13 mouse cellular contexts compared by ENCODE assay signal in genomic region chr5:73156226-73156926, GRCm38 (mm10).
DNase-seq lines count a peak whose midpoint lies in the region; ATAC-seq and TF ChIP-seq lines count a peak whose summit lies in the region.
"Had no signal": no experiment of that assay in that cellular context is flagged by ENCODE, and none has a peak within 500 bp of the region (broad histone marks: within the 10 kb centered on the region; RNA-seq: fewer than 3 reads in every experiment).

No protein-coding gene starts in this region.

- peak; percentile 21 to 29 for DNase-seq in heart, postnatal 10 days
- DNase-seq in heart, adult 9 months (ENCODE audit: low spot score in 2 of 2): no peak
- peak; percentile 46 for DNase-seq in ES-CJ7 (ENCODE audit: low read depth, low spot score)
- peak; percentile 59 for DNase-seq in embryonic facial prominence, embryonic 14.5 days (ENCODE audit: low spot score)
- peak; percentile 28 for DNase-seq in lung, postnatal 0 days (ENCODE audit: low spot score)
- DNase-seq in gastrocnemius, adult 2 months: no peak
- no peak for DNase-seq in layer of hippocampus, postnatal 25 days (ENCODE audit: extremely low spot score in 1 of 2, low spot score in 1 of 2)
- DNase-seq in hindbrain, embryonic 14.5 days (ENCODE audit: low spot score): no peak
- DNase-seq: cerebellum, adult 11-12 months; gastrocnemius, postnatal 14 days; left cerebral cortex, postnatal 4 days had no signal

- H3K36me3 ChIP-seq in embryonic facial prominence, embryonic 14.5 days (ENCODE audit: control insufficient read depth, insufficient read depth, low read length): no peaks in the 10 kb centered on the region
- H3K36me3 ChIP-seq in lung, postnatal 0 days (ENCODE audit: insufficient read depth, low read length): no peaks in the 10 kb centered on the region
- H3K36me3 ChIP-seq in hindbrain, embryonic 14.5 days (replicated peaks; ENCODE audit: control insufficient read depth, insufficient read depth): no peaks in the 10 kb centered on the region
- H3K36me3 ChIP-seq: hindbrain, embryonic 15.5 days had no signal

- no peak for TF ChIP-seq CTCF in lung, postnatal 0 days (IDR thresholded peaks at IDR 0.05)
- no peak for TF ChIP-seq CTCF in gastrocnemius, adult 2 months (IDR thresholded peaks at IDR 0.05)

- no peak for ATAC-seq in embryonic facial prominence, embryonic 14.5 days (ENCODE audit: low read depth)
- ATAC-seq in lung, postnatal 0 days: peak; percentile 54; the same call in 1 of the 2 replicates
- no peak for ATAC-seq in hindbrain, embryonic 14.5 days (ENCODE audit: low FRiP score)
- ATAC-seq: CD4-positive, CD25-positive, alpha-beta regulatory T cell, adult 4 months had no signal

- no peak for TF ChIP-seq EP300 in lung, postnatal 0 days (IDR thresholded peaks at IDR 0.05)

- H3K27ac ChIP-seq in embryonic facial prominence, embryonic 14.5 days (replicated peaks; ENCODE audit: low read depth, low read length): no peak overlapping the region; the same call in 1 of the 2 replicates
- no peak overlapping the region for H3K27ac ChIP-seq in lung, postnatal 0 days (ENCODE audit: low read length)
- no peak overlapping the region for H3K27ac ChIP-seq in gastrocnemius, adult 2 months
- H3K27ac ChIP-seq in hindbrain, embryonic 14.5 days: no peak overlapping the region
- H3K27ac ChIP-seq: hindbrain, embryonic 15.5 days had no signal

- intact Hi-C loops in heart, postnatal 10 days (cut with DNase I): no loop called here
- intact Hi-C loops in gastrocnemius, adult 2 months (cut with DNase I): no loop called here

- H3K4me3 ChIP-seq in embryonic facial prominence, embryonic 14.5 days (ENCODE audit: low read depth, low read length): no peak overlapping the region
- no peak overlapping the region for H3K4me3 ChIP-seq in lung, postnatal 0 days (ENCODE audit: low read depth, low read length)
- no peak overlapping the region for H3K4me3 ChIP-seq in gastrocnemius, adult 2 months
- no peak overlapping the region for H3K4me3 ChIP-seq in hindbrain, embryonic 14.5 days (replicated peaks; ENCODE audit: low read length)
- H3K4me3 ChIP-seq: hindbrain, embryonic 15.5 days had no signal

- 75% methylated on average over 15 of the region's 15 CpGs for WGBS in embryonic facial prominence, embryonic 14.5 days
- 47% methylated on average over 15 of the region's 15 CpGs for WGBS in lung, postnatal 0 days
- 86% methylated on average over 15 of the region's 15 CpGs for WGBS in hindbrain, embryonic 14.5 days

- H3K9me3 ChIP-seq in embryonic facial prominence, embryonic 14.5 days (ENCODE audit: control insufficient read depth, low read length): no peaks in the 10 kb centered on the region
- no peaks in the 10 kb centered on the region for H3K9me3 ChIP-seq in lung, postnatal 0 days (ENCODE audit: low read length)
- no peaks in the 10 kb centered on the region for H3K9me3 ChIP-seq in hindbrain, embryonic 14.5 days (ENCODE audit: control insufficient read depth, low read length)
- H3K9me3 ChIP-seq: hindbrain, embryonic 15.5 days had no signal

- H3K4me2 ChIP-seq in embryonic facial prominence, embryonic 14.5 days (ENCODE audit: low read depth, low read length): no peak overlapping the region
- H3K4me2 ChIP-seq in lung, postnatal 0 days (replicated peaks; ENCODE audit: low read depth, low read length): no peak overlapping the region
- no peak overlapping the region for H3K4me2 ChIP-seq in hindbrain, embryonic 14.5 days (replicated peaks)
- H3K4me2 ChIP-seq: hindbrain, embryonic 15.5 days had no signal

- peaks cover 10% of the 10 kb centered on the region; the same call in 1 of the 2 replicates for H3K4me1 ChIP-seq in embryonic facial prominence, embryonic 14.5 days (ENCODE audit: control insufficient read depth, insufficient read depth, low read length)
- H3K4me1 ChIP-seq in lung, postnatal 0 days (ENCODE audit: insufficient read depth, low read depth, low read length): peaks cover 7% of the 10 kb centered on the region; the same call in 1 of the 2 replicates
- H3K4me1 ChIP-seq in hindbrain, embryonic 14.5 days (replicated peaks; ENCODE audit: control insufficient read depth, insufficient read depth, low read length): no peaks in the 10 kb centered on the region

- H3K9ac ChIP-seq in embryonic facial prominence, embryonic 14.5 days (ENCODE audit: low read depth, low read length): no peak overlapping the region
- H3K9ac ChIP-seq in lung, postnatal 0 days (replicated peaks; ENCODE audit: low read depth): no peak overlapping the region
- no peak overlapping the region for H3K9ac ChIP-seq in hindbrain, embryonic 14.5 days
- H3K9ac ChIP-seq: hindbrain, embryonic 15.5 days had no signal

- H3K27me3 ChIP-seq in embryonic facial prominence, embryonic 14.5 days (replicated peaks; ENCODE audit: control insufficient read depth, insufficient read depth, low read length): no peaks in the 10 kb centered on the region
- no peaks in the 10 kb centered on the region for H3K27me3 ChIP-seq in lung, postnatal 0 days (replicated peaks; ENCODE audit: insufficient read depth, low read length)
- no peaks in the 10 kb centered on the region for H3K27me3 ChIP-seq in hindbrain, embryonic 14.5 days (ENCODE audit: control insufficient read depth, insufficient read depth, low read length)
- H3K27me3 ChIP-seq: hindbrain, embryonic 15.5 days had no signal

Comparison
In these comparisons a context has a peak if more than half of its experiments do, and no peak if none do; other contexts are left out.
1. DNase-seq: peak in heart, postnatal 10 days (2 of 2), ES-CJ7 (single experiment), embryonic facial prominence, embryonic 14.5 days (single experiment) and lung, postnatal 0 days (single experiment); none in heart, adult 9 months (0 of 2), gastrocnemius, adult 2 months (single experiment), layer of hippocampus, postnatal 25 days (0 of 2) and hindbrain, embryonic 14.5 days (single experiment).